Mouse (Mus musculus) adrenal gland, adult 18-20 months (tissue): Measurements from ENCODE around the gene Pramel6. TPM values are rescaled to one million over a fixed set of nuclear protein-coding genes. Genes with fewer than 3 reads are reported as not detected.
"Not testable (repeated sequence)": the region's sequence is repeated elsewhere in the genome, so short reads cannot be mapped to it uniquely, and the experiment has no call there.

Source experiments
- DNase-seq, 2 experiments: peaks; one replicate each; pipeline ENCODE4 v3.0.0; 2021 to 2022; ENCODE audit warnings: low spot score in 2 of 2
- long read RNA-seq, 2 experiments: library from polyadenylated mRNA; stranded (forward); transcript quantifications; one replicate each; pipeline ENCODE4 v2.0.0; 2021
- total RNA-seq, 2 experiments: library from RNA; stranded (reverse); gene quantifications; 1 replicate in 1 of 2; 2 replicates in 1 of 2; pipeline ENCODE4 v1.2.3; 2021

Pramel6 gene
- total RNA-seq: not detected
- long read RNA-seq, experiment 1: 0 reads
- long read RNA-seq, experiment 2: 0 reads

DNA sequence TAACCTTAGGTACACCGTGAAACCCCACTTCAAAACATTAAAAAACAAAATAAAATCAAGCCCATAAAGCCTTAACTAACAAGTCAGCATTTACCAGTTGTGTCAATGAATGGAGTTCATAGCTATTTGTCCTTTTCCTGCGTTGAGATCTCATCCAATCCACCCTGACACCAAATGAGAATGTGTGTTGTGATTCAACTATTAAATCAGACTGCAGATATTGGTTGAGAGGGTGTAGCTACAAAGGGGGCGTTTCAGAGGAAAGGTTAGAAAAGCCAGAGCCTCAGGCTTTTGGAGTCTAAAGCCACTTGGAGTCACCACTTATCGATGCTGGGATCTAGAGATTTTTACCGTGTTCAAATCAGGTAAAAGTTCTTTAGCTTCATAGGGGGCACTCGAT is at the start of gene Pramel6:
Gene Pramel6 (plus strand): TSS at position 301 of the 400 bp plus-strand sequence.
- no peak for DNase-seq

GRCm38 (mm10) chr2:87461769-87462168 is 44.6 kb upstream of the Pramel6 start:
- DNase-seq: no peak

- DNase-seq: no peak
Measured at GRCm38 (mm10) chr2:87480207-87480606, 26.2 kb upstream of the Pramel6 start.

GRCm38 (mm10) chr2:87481158-87481557 is 25.2 kb upstream of the Pramel6 start:
- no peak for DNase-seq

DNA sequence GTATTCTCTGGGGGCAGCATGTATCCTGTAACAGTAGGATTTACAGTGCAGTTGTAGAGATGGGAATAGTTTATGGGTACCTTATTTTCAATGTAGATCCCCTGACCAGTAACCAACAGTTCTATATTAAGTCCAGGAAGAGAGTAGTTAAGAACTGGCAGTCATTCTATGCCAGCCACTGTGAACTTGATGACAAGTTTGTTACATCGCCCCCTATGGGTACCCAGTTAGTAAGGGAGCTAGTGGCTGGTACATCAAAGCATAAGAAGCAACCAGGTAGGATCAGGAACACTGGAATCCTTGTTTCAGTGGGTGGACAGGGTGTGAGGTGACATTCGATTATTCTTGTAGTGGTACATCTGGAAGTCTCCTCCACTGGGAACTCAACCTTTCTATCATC is 24.1 kb upstream of the Pramel6 start:
- no peak for DNase-seq

- not testable (repeated sequence) for DNase-seq
Measured at GRCm38 (mm10) chr2:87496993-87497392, 9.4 kb upstream of the Pramel6 start, which contains the start of gene Pramel7. TSS of gene Pramel7 (minus strand) at chr2:87497093.

DNA sequence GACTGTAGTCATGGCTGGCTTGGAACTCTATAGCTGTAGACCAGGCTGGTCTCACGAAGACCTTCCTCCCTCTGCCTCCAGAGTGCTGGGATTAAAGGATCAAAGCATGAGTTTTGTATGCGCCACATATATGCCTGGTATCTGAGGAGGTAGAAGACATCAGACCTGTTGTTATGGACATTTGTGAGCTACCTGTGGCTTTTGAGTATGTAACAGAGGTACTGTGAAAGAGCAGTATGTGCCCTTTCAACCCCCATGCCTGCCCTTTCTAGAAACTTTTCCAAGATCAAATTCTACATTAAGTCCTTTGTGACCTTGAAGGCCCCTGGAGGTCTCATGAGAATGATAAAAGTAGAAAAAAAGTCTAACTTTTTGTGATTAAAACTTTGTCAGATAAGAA is 8.7 kb downstream of the Pramel6 start:
- DNase-seq: no peak

- no peak for DNase-seq
Measured at GRCm38 (mm10) chr2:87515457-87516060, 9.2 kb downstream of the Pramel6 start.

DNA sequence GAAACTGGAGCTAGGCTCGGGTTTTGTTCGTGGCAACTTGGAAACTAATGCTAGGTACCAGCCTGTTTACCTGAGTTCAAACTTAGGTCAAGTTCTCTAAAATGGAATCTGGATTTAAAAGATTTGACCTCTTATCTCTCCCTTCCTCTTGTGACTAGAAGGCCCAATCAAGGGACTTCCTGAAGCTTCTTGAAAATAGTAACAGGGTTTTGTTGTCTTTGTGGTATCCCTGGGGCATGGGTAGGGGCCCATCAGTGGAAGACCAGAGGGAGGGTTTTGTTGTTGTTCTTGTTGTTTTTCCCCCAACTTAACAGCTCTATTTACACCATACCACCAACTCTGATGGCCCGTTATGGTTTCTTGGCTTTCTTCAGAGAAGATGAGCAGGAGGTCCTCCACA is 10.2 kb downstream of the Pramel6 start:
- no peak for DNase-seq

DNA sequence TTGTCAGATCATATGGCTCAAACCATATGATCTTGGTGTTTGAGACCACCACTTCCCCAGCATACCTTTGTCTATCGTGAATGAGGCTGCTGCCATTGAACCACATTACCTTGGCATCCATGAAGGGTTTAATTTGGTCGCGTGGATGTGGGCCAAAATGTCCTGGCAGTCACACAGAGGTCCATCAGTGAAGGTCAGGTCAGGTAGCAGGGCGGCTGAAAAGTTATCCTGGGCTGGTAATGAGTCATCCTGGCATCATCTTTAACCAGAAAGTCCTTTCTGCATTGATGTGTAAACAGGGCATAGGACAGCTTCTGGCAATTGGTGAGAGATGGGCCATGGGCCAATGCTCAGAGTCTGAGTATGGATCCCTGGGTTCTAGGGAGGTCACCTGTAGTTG is 14.3 kb downstream of the Pramel6 start:
- DNase-seq: no peak

DNA sequence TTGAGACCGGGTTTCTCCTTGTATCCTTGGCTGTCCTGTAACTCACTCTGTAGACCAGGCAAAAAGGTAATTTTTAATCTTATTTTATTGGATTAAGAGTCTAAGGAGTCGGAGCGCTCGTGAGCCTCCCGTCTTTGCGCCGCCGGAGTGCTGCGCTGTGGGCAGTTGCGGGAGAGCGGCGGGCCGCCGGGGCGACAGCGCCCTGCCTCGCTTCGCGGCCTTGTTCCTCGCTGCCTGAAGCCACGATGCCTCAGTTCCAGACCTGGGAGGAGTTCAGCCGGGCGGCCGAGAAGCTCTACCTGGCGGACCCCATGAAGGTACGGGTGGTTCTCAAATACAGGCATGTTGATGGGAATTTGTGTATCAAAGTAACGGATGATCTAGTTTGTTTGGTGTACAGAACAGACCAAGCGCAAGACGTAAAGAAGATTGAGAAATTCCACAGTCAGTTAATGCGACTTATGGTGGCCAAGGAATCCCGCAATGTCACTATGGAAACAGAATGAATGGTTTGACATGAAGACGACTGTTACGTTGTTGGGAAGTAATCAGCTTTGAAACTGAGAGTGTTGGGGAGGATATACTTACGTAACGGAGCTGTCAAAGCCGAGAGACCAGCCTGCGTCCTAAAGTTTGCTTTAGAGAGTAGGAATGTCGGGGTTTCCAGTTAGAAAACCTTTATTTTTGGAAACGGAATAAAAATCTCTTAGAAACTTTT is 19.7 kb downstream of the Pramel6 start:
- not testable (repeated sequence) for DNase-seq

DNA sequence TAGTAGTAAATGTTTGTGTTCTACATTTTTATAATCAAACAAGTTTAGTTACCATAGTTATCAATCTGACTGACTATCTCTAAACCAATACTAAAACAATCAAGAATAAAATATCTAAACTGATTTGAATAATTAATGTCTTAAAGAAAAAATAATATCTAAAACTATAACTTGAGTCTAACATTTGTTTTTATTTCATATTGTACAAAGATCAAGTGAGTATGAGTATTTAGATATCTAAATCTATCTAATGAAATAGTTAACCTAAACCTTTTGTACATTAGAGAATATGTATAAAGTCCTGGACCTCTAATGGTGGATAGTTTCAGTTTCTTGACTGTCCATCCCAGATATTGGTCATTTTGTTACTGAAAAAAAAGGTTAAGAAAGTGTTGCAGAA is 25.1 kb downstream of the Pramel6 start, which contains the start of gene Olfr153:
Gene Olfr153 (plus strand): TSS at position 301 of the 400 bp plus-strand sequence.
- DNase-seq: no peak

DNA sequence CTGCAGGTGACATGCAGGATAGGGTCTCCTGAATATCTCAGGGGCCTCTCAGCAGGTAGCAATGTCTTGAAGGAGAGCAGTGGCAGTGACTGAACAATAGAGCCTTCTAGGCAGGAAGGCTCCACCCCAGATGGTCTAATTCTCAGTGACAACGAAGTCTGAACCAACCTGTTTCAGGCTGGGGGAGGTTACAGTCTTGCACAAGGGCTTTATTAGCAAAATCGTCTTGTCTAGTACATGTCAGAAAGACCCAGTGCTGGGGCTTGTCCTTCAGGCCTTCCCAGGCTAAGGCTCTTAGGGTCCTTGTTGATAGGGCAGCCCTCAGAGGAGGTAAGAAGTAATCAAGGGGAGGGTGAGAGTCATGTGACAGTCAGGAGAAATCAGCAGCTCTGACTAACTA is 28.5 kb downstream of the Pramel6 start:
- no peak for DNase-seq

GRCm38 (mm10) chr2:87545442-87545841 is 39.1 kb downstream of the Pramel6 start, which contains the start of gene Olfr1128:
TSS of gene Olfr1128 (minus strand) at chr2:87545542.
- no peak for DNase-seq

Other genes with a start within 250 kb of the Pramel6 start
- gene Olfr1116, start 239.0 kb upstream of the Pramel6 start, total RNA-seq: not detected
- gene Olfr1118, start 199.0 kb upstream of the Pramel6 start, total RNA-seq: not detected
- gene Olfr1120, start 151.8 kb upstream of the Pramel6 start, total RNA-seq: not detected
- not detected for gene Olfr1121, start 136.7 kb upstream of the Pramel6 start, total RNA-seq
- gene Olfr1122, start 120.7 kb upstream of the Pramel6 start, total RNA-seq: not detected
- gene Olfr1123, start 89.9 kb upstream of the Pramel6 start, total RNA-seq: not detected
- not detected for gene Olfr1124, start 76.3 kb upstream of the Pramel6 start, total RNA-seq
- not detected for gene Olfr1126, start 52.6 kb upstream of the Pramel6 start, total RNA-seq
- gene Pramel7, start 9.5 kb upstream of the Pramel6 start, total RNA-seq: not detected
- not detected for gene Olfr153, start 25.2 kb downstream of the Pramel6 start, total RNA-seq
- not detected for gene Olfr1128, start 39.0 kb downstream of the Pramel6 start, total RNA-seq
- gene Olfr1129, start 67.3 kb downstream of the Pramel6 start, total RNA-seq: not detected
- gene Olfr1130, start 99.6 kb downstream of the Pramel6 start, total RNA-seq: not detected
- not detected for gene Olfr1131, start 120.5 kb downstream of the Pramel6 start, total RNA-seq
- not detected for gene Olfr1132, start 131.0 kb downstream of the Pramel6 start, total RNA-seq
- not detected for gene Olfr1133, start 140.8 kb downstream of the Pramel6 start, total RNA-seq
- gene Olfr1134, start 151.9 kb downstream of the Pramel6 start, total RNA-seq: not detected
- not detected for gene Olfr1135, start 167.1 kb downstream of the Pramel6 start, total RNA-seq
- gene Olfr1136, start 187.4 kb downstream of the Pramel6 start, total RNA-seq: not detected
- gene Olfr1137, start 206.6 kb downstream of the Pramel6 start, total RNA-seq: not detected
- gene Olfr1138, start 233.4 kb downstream of the Pramel6 start, total RNA-seq: not detected
- not detected for gene Olfr1140, start 237.2 kb downstream of the Pramel6 start, total RNA-seq
- not detected for gene Olfr1141, start 247.4 kb downstream of the Pramel6 start, total RNA-seq